Mouse (Mus musculus): ENCODE results near the gene Vmn1r46.
"Not testable (repeated sequence)": the region's sequence is repeated elsewhere in the genome, so short reads cannot be mapped to it uniquely, and the experiment has no call there.

Gene Vmn1r46

GRCm38 (mm10) chr6:89969013-89969412 lies at the start of gene Vmn1r46:
Vmn1r46 (plus strand) TSS chr6:89969313.
- DNase-seq: no peak

DNA sequence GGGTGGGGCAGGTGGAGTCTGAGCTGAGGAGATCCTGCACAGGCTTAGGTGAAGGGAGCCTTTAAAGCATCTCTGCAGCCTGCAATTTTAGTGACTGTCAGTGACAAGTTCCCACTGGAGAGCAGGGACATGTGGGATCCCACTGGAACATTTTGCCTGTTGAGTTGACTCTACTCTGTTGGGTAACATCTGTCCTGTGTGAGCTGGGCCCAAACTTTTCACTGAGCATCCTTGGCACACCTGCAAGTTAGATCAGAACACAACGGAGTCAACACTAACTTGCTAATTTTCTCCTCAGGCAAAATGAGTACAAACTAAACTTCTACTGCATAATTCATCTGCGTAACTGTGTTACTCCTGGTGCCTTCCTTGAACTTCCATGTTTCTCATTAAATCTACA lies 28.6 kb upstream of the Vmn1r46 start, which contains the start of gene Vmn1r45:
Gene Vmn1r45, minus strand, starts transcription at position 101 of the 400 bp plus-strand sequence.
- not testable (repeated sequence) for DNase-seq

GRCm38 (mm10) chr6:89940926-89941325 lies 28.2 kb upstream of the Vmn1r46 start:
- DNase-seq: no peak

GRCm38 (mm10) chr6:89953556-89953955 lies 15.6 kb upstream of the Vmn1r46 start:
- DNase-seq: no peak

DNA sequence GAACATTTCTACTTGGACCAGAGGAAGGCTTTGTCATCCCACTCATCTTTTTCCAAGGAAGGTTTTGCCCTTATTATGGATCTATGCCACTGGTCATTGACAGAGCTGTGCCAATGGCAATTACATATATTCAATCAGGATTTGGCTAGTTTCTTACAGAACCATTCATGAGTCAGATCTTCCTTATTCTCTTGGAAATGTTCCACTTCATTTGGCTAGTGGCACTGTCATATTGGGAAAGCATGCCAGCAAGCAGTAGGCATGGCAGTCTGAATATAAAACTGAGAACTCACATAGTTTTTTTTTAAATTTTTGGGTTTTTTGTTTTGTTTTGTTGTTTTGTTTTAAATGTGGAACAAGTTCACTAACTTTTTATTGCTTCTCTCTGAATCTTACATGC lies 2.8 kb upstream of the Vmn1r46 start:
- DNase-seq: no peak

DNA sequence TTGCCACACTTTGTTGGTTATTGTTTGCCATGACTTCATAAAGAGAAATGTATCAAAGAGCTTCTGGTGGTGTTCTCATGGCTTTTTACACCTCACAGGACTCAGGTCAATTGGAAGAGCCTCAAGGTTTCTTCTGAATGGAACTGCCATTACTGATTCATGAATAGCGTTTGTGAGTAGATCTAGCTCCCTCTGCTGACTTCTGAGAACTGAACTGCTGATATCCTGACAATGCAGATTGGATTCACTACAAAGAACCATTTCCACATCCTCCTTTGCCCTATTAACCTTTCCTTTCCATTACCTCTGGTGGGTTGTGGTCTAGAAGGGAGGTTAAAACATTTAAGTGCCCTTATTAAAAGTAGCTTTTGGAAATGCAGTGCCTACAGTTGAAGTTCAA lies 16.9 kb downstream of the Vmn1r46 start:
- no peak for DNase-seq

GRCm38 (mm10) chr6:90015847-90016246 lies 46.7 kb downstream of the Vmn1r46 start, which contains the start of gene Vmn1r47:
Vmn1r47 (plus strand) TSS chr6:90016147.
- DNase-seq: not testable (repeated sequence)
